Mouse (Mus musculus) adrenal gland, adult 10 weeks (tissue): Measurements from ENCODE around the gene Cpm. TPM values are rescaled to one million over a fixed set of nuclear protein-coding genes. Genes with fewer than 3 reads are reported as not detected.

Experiments used
- polyA plus RNA-seq: library from polyadenylated mRNA; stranded (reverse); fragments of 350-450 nt; fragmentation: Illumina TruSeq; extraction: RNeasy Lipid Tissue Mini Kit (QIAGEN cat#74804); gene quantifications from one replicate; pipeline ENCODE4 v1.2.3, GENCODE M21; 2014; ENCODE audit warnings: low read depth, low replicate concordance

The Cpm gene
- 24.3 TPM for polyA plus RNA-seq

DNA sequence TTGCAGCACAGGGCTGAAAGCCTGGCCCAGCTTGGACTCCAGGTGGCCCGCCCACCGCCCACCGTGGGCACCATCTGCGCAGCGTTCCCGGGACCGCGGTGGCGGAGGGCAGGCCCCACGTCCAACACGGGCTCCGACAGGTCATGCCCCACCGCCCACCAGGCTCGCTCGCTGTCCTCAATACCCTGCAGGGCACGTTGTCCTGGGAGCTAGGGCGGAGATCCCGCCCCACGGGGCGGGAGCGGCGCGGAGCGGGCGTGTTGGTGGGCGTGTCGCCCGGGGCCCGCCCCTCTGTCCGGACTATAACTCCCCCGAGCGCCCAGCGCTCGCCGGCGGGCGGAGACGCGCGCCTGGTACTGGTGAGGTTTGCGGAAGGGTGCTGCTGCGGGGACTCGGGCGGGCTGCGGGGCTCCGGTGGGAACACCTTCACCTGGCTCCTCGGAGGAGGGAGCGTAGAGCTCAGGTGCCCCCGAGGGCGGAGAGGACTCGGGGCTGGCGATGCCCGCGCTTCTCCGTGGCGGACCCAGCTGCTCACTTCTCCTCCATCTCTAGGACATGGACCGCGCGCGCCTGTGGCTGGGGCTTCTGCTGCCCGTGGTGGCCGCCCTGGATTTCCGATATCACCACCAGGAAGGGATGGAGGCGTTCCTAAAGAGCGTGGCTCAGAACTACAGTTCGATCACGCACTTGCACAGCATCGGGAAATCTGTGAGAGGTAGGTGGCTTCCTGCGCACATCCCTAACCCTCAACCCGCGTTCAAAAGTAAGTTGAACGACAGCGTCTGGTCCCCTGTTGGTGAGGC, at the start of gene Cpm:
Cpm (plus strand) TSS at position 332 of the 803 bp plus-strand sequence.

DNA sequence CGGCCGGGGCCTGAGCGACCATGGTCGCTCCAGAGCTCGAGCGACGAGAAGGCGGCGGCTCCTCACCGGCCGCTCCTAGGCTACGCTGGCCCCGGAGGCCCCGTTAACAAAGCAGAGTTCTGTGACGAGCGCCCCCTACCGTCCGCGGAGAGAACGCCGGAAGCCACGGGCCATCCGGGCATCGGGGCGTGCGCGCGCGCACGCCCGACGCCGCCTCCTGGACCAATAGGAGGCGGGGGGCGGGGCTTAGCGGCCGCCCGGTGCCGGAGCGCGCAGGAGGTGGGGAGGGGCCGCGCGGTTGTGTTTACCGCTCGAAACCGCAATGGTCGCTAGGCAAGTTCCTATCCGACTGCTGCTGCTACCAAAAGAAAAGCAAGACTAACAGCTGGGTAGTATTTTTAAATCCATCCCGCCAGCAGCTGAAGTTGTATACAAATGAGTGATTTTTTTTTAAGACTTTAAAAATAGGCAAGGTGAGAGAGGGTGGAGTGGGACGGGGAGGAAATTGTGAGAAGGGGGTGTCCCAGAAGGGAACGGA, 81.4 kb downstream of the Cpm start, which contains the start of gene Mdm2:
Mdm2 (minus strand) TSS at position 155 of the 538 bp plus-strand sequence.

Other genes starting within 250 kb of the Cpm start
- 104 TPM for gene Cpsf6, start 249.5 kb upstream of the Cpm start, polyA plus RNA-seq
- 93.0 TPM for gene Mdm2, start 81.3 kb downstream of the Cpm start, polyA plus RNA-seq
- gene Slc35e3, start 116.9 kb downstream of the Cpm start, polyA plus RNA-seq: 14.9 TPM
- 40.8 TPM for gene Nup107, start 163.2 kb downstream of the Cpm start, polyA plus RNA-seq
- gene Rap1b, start 216.5 kb downstream of the Cpm start, polyA plus RNA-seq: 573 TPM